ENCODE assay signal across 23 mouse cellular contexts in genomic region chr14:15637681-15638080, GRCm38 (mm10).
DNase-seq lines count a peak whose midpoint lies in the region; ATAC-seq and TF ChIP-seq lines count a peak whose summit lies in the region.
"Had no signal": no experiment of that assay in that cellular context is flagged by ENCODE, and none has a peak within 500 bp of the region (broad histone marks: within the 10 kb centered on the region; RNA-seq: fewer than 3 reads in every experiment).

No protein-coding gene starts in this region.

- no peaks in the 10 kb centered on the region for H3K4me1 ChIP-seq in intestine, embryonic 15.5 days (replicated peaks)
- H3K4me1 ChIP-seq in intestine, embryonic 16.5 days (ENCODE audit: control insufficient read depth, insufficient read depth, low read length), result no peaks in the 10 kb centered on the region
- no peaks in the 10 kb centered on the region for H3K4me1 ChIP-seq in intestine, postnatal 0 days (replicated peaks; ENCODE audit: control insufficient read depth, insufficient read depth, low read length)
- H3K4me1 ChIP-seq in midbrain, embryonic 14.5 days (ENCODE audit: control insufficient read depth, insufficient read depth, low read length), result no peaks in the 10 kb centered on the region
- H3K4me1 ChIP-seq in heart, embryonic 12.5 days (replicated peaks), result 0 out of 2 replicates have a peak, but pooled peaks cover 4% of the 10 kb centered on the region

- H3K36me3 ChIP-seq in intestine, embryonic 15.5 days, result no peaks in the 10 kb centered on the region
- no peaks in the 10 kb centered on the region for H3K36me3 ChIP-seq in intestine, embryonic 16.5 days (ENCODE audit: control insufficient read depth, insufficient read depth, low read length)
- no peaks in the 10 kb centered on the region for H3K36me3 ChIP-seq in intestine, postnatal 0 days (ENCODE audit: control insufficient read depth, insufficient read depth)
- H3K36me3 ChIP-seq in midbrain, embryonic 14.5 days (ENCODE audit: control insufficient read depth, insufficient read depth, low read length), result no peaks in the 10 kb centered on the region
- no peaks in the 10 kb centered on the region for H3K36me3 ChIP-seq in heart, embryonic 12.5 days
- H3K36me3 ChIP-seq: G1E had no signal

- H3K27ac ChIP-seq in intestine, embryonic 15.5 days, result no peak overlapping the region
- no peak overlapping the region for H3K27ac ChIP-seq in intestine, embryonic 16.5 days (ENCODE audit: low read length)
- H3K27ac ChIP-seq in intestine, postnatal 0 days (ENCODE audit: low read depth, low read length), result no peak overlapping the region
- H3K27ac ChIP-seq in midbrain, embryonic 14.5 days (replicated peaks; ENCODE audit: low read depth, low read length), result no peak overlapping the region
- no peak overlapping the region for H3K27ac ChIP-seq in heart, embryonic 12.5 days (ENCODE audit: poor library complexity, severe bottlenecking)

- H3K9me3 ChIP-seq in intestine, embryonic 15.5 days, result no peaks in the 10 kb centered on the region
- H3K9me3 ChIP-seq in intestine, embryonic 16.5 days (ENCODE audit: control insufficient read depth, low read length), result no peaks in the 10 kb centered on the region
- H3K9me3 ChIP-seq in intestine, postnatal 0 days (ENCODE audit: control insufficient read depth), result no peaks in the 10 kb centered on the region
- H3K9me3 ChIP-seq in midbrain, embryonic 14.5 days (ENCODE audit: control insufficient read depth, low read length), result no peaks in the 10 kb centered on the region
- H3K9me3 ChIP-seq in heart, embryonic 12.5 days (replicated peaks), result no peaks in the 10 kb centered on the region
- H3K9me3 ChIP-seq: G1E had no signal

- no peak overlapping the region for H3K4me3 ChIP-seq in intestine, embryonic 15.5 days (replicated peaks)
- no peak overlapping the region for H3K4me3 ChIP-seq in intestine, embryonic 16.5 days (ENCODE audit: low read length)
- H3K4me3 ChIP-seq in intestine, postnatal 0 days (ENCODE audit: low read depth, low read length), result no peak overlapping the region
- H3K4me3 ChIP-seq in midbrain, embryonic 14.5 days (replicated peaks; ENCODE audit: low read depth, low read length), result no peak overlapping the region
- H3K4me3 ChIP-seq in heart, embryonic 12.5 days, result no peak overlapping the region

- H3K4me2 ChIP-seq in intestine, embryonic 15.5 days (replicated peaks), result no peak overlapping the region
- no peak overlapping the region for H3K4me2 ChIP-seq in intestine, embryonic 16.5 days (ENCODE audit: low read depth, low read length)
- no peak overlapping the region for H3K4me2 ChIP-seq in intestine, postnatal 0 days (replicated peaks; ENCODE audit: low read depth)
- H3K4me2 ChIP-seq in midbrain, embryonic 14.5 days (ENCODE audit: low read length), result no peak overlapping the region
- no peak overlapping the region for H3K4me2 ChIP-seq in heart, embryonic 12.5 days

- WGBS in intestine, embryonic 15.5 days, result 69% methylated on average over 2 of the region's 2 CpGs
- WGBS in intestine, embryonic 16.5 days, result 65% methylated on average over 2 of the region's 2 CpGs
- 38% methylated on average over 2 of the region's 2 CpGs for WGBS in intestine, postnatal 0 days
- 79% methylated on average over 2 of the region's 2 CpGs for WGBS in midbrain, embryonic 14.5 days
- 60% methylated on average over 2 of the region's 2 CpGs for WGBS in heart, embryonic 12.5 days

- peak; percentile 9 for DNase-seq in R1 (ENCODE audit: low read depth, low spot score)
- no peak for DNase-seq in yolk sac, embryonic 10.5 days (ENCODE audit: low spot score)
- no peak for DNase-seq in midbrain, embryonic 14.5 days
- DNase-seq in frontal cortex, postnatal 25 days (ENCODE audit: low spot score in 2 of 2), result no peak
- DNase-seq: adrenal gland, adult 2 months; adrenal gland, adult 8-10 months; adrenal gland, postnatal 10 days; adrenal gland, postnatal 14 days; adrenal gland, postnatal 25 days; adrenal gland, postnatal 36 days; B cell, adult 2 months; cerebellum, adult 11 months; cerebellum, adult 11-12 months; cerebellum, adult 18-20 months had no signal

- H3K27me3 ChIP-seq in intestine, embryonic 15.5 days (replicated peaks), result no peaks in the 10 kb centered on the region
- H3K27me3 ChIP-seq in intestine, embryonic 16.5 days (replicated peaks; ENCODE audit: control insufficient read depth, insufficient read depth, low read length), result no peaks in the 10 kb centered on the region
- H3K27me3 ChIP-seq in intestine, postnatal 0 days (replicated peaks; ENCODE audit: control insufficient read depth, insufficient read depth, low read length), result no peaks in the 10 kb centered on the region
- H3K27me3 ChIP-seq in midbrain, embryonic 14.5 days (ENCODE audit: control insufficient read depth, insufficient read depth, low read length), result no peaks in the 10 kb centered on the region
- no peaks in the 10 kb centered on the region for H3K27me3 ChIP-seq in heart, embryonic 12.5 days (replicated peaks)
- H3K27me3 ChIP-seq: CH12.LX, Patski had no signal

- H3K9ac ChIP-seq in intestine, embryonic 15.5 days, result no peak overlapping the region
- no peak overlapping the region for H3K9ac ChIP-seq in intestine, embryonic 16.5 days (ENCODE audit: low read depth, low read length)
- H3K9ac ChIP-seq in intestine, postnatal 0 days (ENCODE audit: low read depth, low read length), result no peak overlapping the region
- no peak overlapping the region for H3K9ac ChIP-seq in midbrain, embryonic 14.5 days (replicated peaks; ENCODE audit: low read length)
- no peak overlapping the region for H3K9ac ChIP-seq in heart, embryonic 12.5 days

- peak; percentile 71 for ATAC-seq in intestine, embryonic 15.5 days
- ATAC-seq in intestine, embryonic 16.5 days, result peak; percentile 59; the same call in 1 of the 2 replicates
- ATAC-seq in intestine, postnatal 0 days, result peak; percentile 82
- ATAC-seq in midbrain, embryonic 14.5 days (ENCODE audit: low FRiP score, low TSS enrichment), result no peak
- no peak for ATAC-seq in heart, embryonic 12.5 days (ENCODE audit: insufficient number of reproducible peaks, low FRiP score)
- ATAC-seq: activated CD4-positive, CD25-positive, alpha-beta regulatory T cell, adult 4 months; CD4-positive, CD25-positive, alpha-beta regulatory T cell, adult 4 months; Patski had no signal

- no peak for TF ChIP-seq CTCF in intestine, postnatal 0 days (IDR thresholded peaks at IDR 0.05; ENCODE audit: low read depth)

Comparison
In these comparisons a context has a peak if more than half of its experiments do, and no peak if none do; other contexts are left out.
1. ATAC-seq: peak in intestine, embryonic 15.5 days (single experiment), intestine, embryonic 16.5 days (single experiment) and intestine, postnatal 0 days (single experiment); none in midbrain, embryonic 14.5 days (single experiment) and heart, embryonic 12.5 days (single experiment).